Mouse (Mus musculus) intestine, embryonic 15.5 days (tissue): ENCODE measurements around the gene Snrnp35. TPM values are rescaled to one million over a fixed set of nuclear protein-coding genes. Genes with fewer than 3 reads are reported as not detected.

Experiments used
- ATAC-seq: fragments of 200-750 bp; cut with Nextera tagmentation; 2 replicates; pipeline ENCODE4 v1.8.0; 2017; ENCODE audit warnings: moderate TSS enrichment, moderate library complexity
- H3K27ac ChIP-seq: fragments of 300-500 bp; sonication (generic); 2 replicates; pipeline ENCODE4 v1.5.1; 2015; ENCODE audit warnings: mild to moderate bottlenecking, inconsistent platforms
- H3K27me3 ChIP-seq: fragments of 300-500 bp; sonication (generic); replicated peaks from 2 replicates; pipeline ENCODE4 v1.6.1; 2015; ENCODE audit warnings: inconsistent platforms
- H3K36me3 ChIP-seq: fragments of 300-500 bp; sonication (generic); 2 replicates; pipeline ENCODE4 v1.6.1; 2015; ENCODE audit warnings: inconsistent platforms
- H3K4me1 ChIP-seq: fragments of 300-500 bp; sonication (generic); replicated peaks from 2 replicates; pipeline ENCODE4 v1.6.1; 2015; ENCODE audit warnings: inconsistent platforms
- H3K4me2 ChIP-seq: fragments of 300-500 bp; sonication (generic); replicated peaks from 2 replicates; pipeline ENCODE4 v1.6.1; 2015; ENCODE audit warnings: mild to moderate bottlenecking, inconsistent platforms
- H3K4me3 ChIP-seq: fragments of 300-500 bp; sonication (generic); replicated peaks from 2 replicates; pipeline ENCODE4 v1.5.1; 2015; ENCODE audit warnings: inconsistent platforms
- H3K9ac ChIP-seq: fragments of 300-500 bp; sonication (generic); 2 replicates; pipeline ENCODE4 v1.6.1; 2015; ENCODE audit warnings: inconsistent platforms
- H3K9me3 ChIP-seq: fragments of 300-500 bp; sonication (generic); 2 replicates; pipeline ENCODE4 v1.6.1; 2016; ENCODE audit warnings: inconsistent platforms
- WGBS: fragments of 180-500 bp; shearing (Covaris S2); methylation state at CpG from one replicate; pipeline ENCODE4 v1.1.7; 2015; 5-methylcytosine and 5-hydroxymethylcytosine counted together
- polyA plus RNA-seq: library from polyadenylated mRNA; unstranded; fragments of >200 nt; fragmentation: Nextera tagmentation; extraction: Ambion mirVana; gene quantifications from 2 replicates; pipeline ENCODE4 v1.2.1, GENCODE M21; 2015

Gene Snrnp35
- polyA plus RNA-seq, 1 experiment from 2014 or later, result 21.4 TPM

- no peaks in the 10 kb centered on the region for H3K27me3 ChIP-seq
- WGBS, result 22% methylated on average over 7 of the region's 7 CpGs
- H3K4me2 ChIP-seq, result no peak overlapping the region; the same call in 1 of the 2 replicates
These were observed 49.5 kb downstream of the Snrnp35 start for GRCm38 (mm10) chr5:124532451-124532850.

GRCm38 (mm10) chr5:124535016-124535415 is 52.1 kb downstream of the Snrnp35 start:
- Histone ChIP-seq H3K36me3 (no peaks in the 10 kb centered on the region), H3K27me3 (no peaks in the 10 kb centered on the region), H3K4me1 (peaks cover 24% of the 10 kb centered on the region), H3K9ac (no peak overlapping the region), H3K27ac (no peak overlapping the region), H3K9me3 (no peaks in the 10 kb centered on the region), H3K4me3 (no peak overlapping the region), H3K4me2 (no peak overlapping the region)
- WGBS, result 62% methylated on average over 5 of the region's 5 CpGs
- ATAC-seq, result no peak

More at GRCm38 (mm10) chr5:124532451-124532850, 49.5 kb downstream of the Snrnp35 start:
- peak overlapping the region; percentile 30; the same call in 1 of the 2 replicates for H3K27ac ChIP-seq
- H3K9ac ChIP-seq, result no peak overlapping the region
- H3K36me3 ChIP-seq, result no peaks in the 10 kb centered on the region
- H3K9me3 ChIP-seq, result no peaks in the 10 kb centered on the region
- no peak overlapping the region for H3K4me3 ChIP-seq
- ATAC-seq, result no peak
- peaks cover 44% of the 10 kb centered on the region for H3K4me1 ChIP-seq

- 3% methylated on average over 17 of the region's 17 CpGs for WGBS
- Histone ChIP-seq H3K4me1 (peaks cover 14% of the 10 kb centered on the region), H3K36me3 (no peaks in the 10 kb centered on the region), H3K27me3 (no peaks in the 10 kb centered on the region), H3K9ac (peak overlapping the region; percentile 38; the same call in 1 of the 2 replicates), H3K27ac (peak overlapping the region; percentile 36), H3K9me3 (no peaks in the 10 kb centered on the region), H3K4me3 (peak overlapping the region; percentile 14), H3K4me2 (peak overlapping the region; percentile 60)
- ATAC-seq, result no peak
These were observed 53.8 kb downstream of the Snrnp35 start for GRCm38 (mm10) chr5:124536776-124537175.

DNA sequence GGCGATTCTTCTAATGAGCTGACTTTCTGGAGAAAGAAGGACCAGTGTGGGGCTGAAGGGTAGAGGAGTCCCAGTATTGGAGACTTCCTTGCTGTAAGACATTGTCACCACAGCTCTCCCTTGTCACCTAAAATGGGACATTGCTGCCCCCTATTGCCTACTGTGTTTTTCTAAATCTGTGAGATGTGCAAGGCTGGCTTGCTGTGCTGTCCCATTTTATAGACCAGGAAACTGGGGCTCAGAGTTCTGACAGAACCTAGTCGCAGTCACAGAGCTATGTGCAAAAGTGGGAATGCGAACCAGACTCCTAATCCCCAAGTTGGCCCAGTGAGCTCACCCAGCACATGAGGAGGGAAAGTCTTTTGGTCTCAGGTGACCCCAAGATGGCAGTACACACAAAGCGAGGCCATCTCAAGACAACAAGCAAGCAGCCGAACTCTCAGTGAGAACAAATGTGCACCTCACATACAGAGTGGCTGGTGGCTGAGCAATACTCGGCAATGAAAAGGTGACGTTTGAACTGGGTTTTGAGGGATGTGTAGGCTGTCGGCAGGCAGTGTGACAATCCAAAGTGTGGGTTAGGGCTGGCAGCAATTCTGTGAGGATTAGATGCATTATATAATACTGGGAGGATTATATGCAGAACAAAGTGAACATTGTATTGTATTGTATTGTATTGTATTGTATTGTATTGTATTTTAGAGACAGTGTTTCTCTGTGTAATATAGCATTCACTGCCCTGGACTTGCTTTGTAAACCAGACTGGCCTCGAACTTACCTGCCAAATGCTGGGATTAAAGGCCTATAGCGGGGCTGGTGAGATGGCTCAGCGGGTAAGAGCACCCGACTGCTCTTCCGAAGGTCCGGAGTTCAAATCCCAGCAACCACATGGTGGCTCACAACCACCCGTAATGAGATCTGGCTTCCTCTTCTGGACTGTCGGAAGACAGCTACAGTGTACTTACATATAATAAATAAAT is 56.2 kb downstream of the Snrnp35 start:
- no peak overlapping the region for H3K27ac ChIP-seq
- H3K9ac ChIP-seq, result no peak overlapping the region
- H3K9me3 ChIP-seq, result no peaks in the 10 kb centered on the region
- peaks cover 13% of the 10 kb centered on the region for H3K4me1 ChIP-seq
- ATAC-seq, result no peak
- 0 out of 2 replicates have a peak, but pooled peaks cover 4% of the 10 kb centered on the region for H3K36me3 ChIP-seq
- H3K27me3 ChIP-seq, result no peaks in the 10 kb centered on the region
- no peak overlapping the region for H3K4me2 ChIP-seq
- WGBS, result 74% methylated on average over 16 of the region's 16 CpGs
- no peak overlapping the region for H3K4me3 ChIP-seq

DNA sequence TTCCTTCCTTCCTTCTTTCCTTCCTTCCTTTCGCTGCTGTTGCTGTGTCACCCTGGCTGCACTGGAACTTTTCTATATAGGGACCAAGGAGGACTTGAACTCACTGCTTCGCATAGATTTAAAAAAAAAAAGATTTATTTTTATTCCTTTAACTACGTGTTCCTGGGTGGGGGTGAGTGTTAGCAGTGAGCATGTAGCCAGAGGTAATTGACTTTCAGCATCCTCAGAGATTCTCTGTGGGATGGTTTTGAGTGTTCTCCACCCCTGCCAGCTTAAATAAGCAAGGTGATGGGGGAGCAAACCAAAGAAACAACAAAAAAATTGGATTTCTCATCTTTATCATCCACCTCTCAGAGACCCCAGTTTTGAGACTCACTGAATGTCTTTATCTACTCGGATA is 57.0 kb downstream of the Snrnp35 start:
- Histone ChIP-seq H3K9ac (no peak overlapping the region), H3K27me3 (no peaks in the 10 kb centered on the region), H3K36me3 (peaks cover 9% of the 10 kb centered on the region), H3K4me3 (peak overlapping the region; percentile 96), H3K9me3 (no peaks in the 10 kb centered on the region), H3K4me1 (peaks cover 13% of the 10 kb centered on the region), H3K27ac (no peak overlapping the region), H3K4me2 (peak overlapping the region; percentile 52)
- ATAC-seq, result no peak
- 71% methylated on average over 4 of the region's 4 CpGs for WGBS

DNA sequence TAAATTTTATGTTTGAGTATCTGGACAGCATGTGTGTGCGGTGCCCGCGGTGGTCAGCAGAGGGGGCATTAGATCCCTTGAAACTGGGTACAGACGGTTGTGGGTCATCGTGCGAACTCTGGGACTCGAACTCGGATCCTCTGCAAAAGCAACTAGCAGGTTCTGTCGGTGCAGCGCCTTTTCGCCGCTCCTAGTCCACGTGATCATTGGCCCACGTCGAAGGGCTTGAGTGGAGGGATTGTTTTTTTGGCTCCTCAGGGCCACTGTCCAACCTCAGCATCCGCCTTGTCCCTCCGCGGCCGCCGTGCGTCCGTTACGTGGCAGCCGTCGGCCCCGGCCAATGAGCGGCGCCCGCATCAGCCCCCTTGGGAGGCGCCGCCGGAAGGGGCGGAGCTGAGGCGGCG is 57.5 kb downstream of the Snrnp35 start, which contains the start of gene Tmed2:
Gene Tmed2 (plus strand): TSS at position 313 of the 404 bp plus-strand sequence.
- Histone ChIP-seq H3K4me3 (peak within 1 kb of the TSS; percentile 96), H3K4me2 (peak within 1 kb of the TSS; percentile 64), H3K27me3 (no peaks in the 10 kb centered on the region), H3K27ac (peak within 1 kb of the TSS; percentile 90), H3K9ac (peak within 1 kb of the TSS; percentile 75), H3K36me3 (peaks cover 12% of the 10 kb centered on the region), H3K4me1 (peaks cover 13% of the 10 kb centered on the region), H3K9me3 (no peaks in the 10 kb centered on the region)
- peak; percentile 95 for ATAC-seq
- under 1% methylated on average over 35 of the region's 35 CpGs for WGBS

Other genes starting within 250 kb of the Snrnp35 start
- 3.1 and 3.8 TPM in 2 replicates for gene Pitpnm2, start 233.4 kb upstream of the Snrnp35 start, polyA plus RNA-seq
- 8.0 and 10.3 TPM in 2 replicates for gene Mphosph9, start 155.2 kb upstream of the Snrnp35 start, polyA plus RNA-seq
- gene 2810006K23Rik, start 155.0 kb upstream of the Snrnp35 start, polyA plus RNA-seq, result 13.4 and 15.5 TPM in 2 replicates
- 69.0 and 118 TPM in 2 replicates for gene Cdk2ap1, start 120.1 kb upstream of the Snrnp35 start, polyA plus RNA-seq
- gene Sbno1, start 57.1 kb upstream of the Snrnp35 start, polyA plus RNA-seq, result 78.6 and 90.3 TPM in 2 replicates
- 93.5 and 105 TPM in 2 replicates for gene Kmt5a, start 43.2 kb upstream of the Snrnp35 start, polyA plus RNA-seq
- gene Rilpl2, start 4.8 kb upstream of the Snrnp35 start, polyA plus RNA-seq, result 44.0 and 46.2 TPM in 2 replicates
- gene Rilpl1, start 48.3 kb downstream of the Snrnp35 start, polyA plus RNA-seq, result 10.3 and 11.9 TPM in 2 replicates
- 642 and 660 TPM in 2 replicates for gene Tmed2, start 57.6 kb downstream of the Snrnp35 start, polyA plus RNA-seq
- gene Ddx55, start 69.7 kb downstream of the Snrnp35 start, polyA plus RNA-seq, result 13.9 and 15.9 TPM in 2 replicates
- gene Eif2b1, start 96.0 kb downstream of the Snrnp35 start, polyA plus RNA-seq, result 85.0 and 88.3 TPM in 2 replicates
- 50.6 and 57.6 TPM in 2 replicates for gene Gtf2h3, start 96.0 kb downstream of the Snrnp35 start, polyA plus RNA-seq
- gene Atp6v0a2, start 145.4 kb downstream of the Snrnp35 start, polyA plus RNA-seq, result 57.8 and 59.3 TPM in 2 replicates
- 0.04 and 0.10 TPM in 2 replicates for gene Dnah10, start 242.0 kb downstream of the Snrnp35 start, polyA plus RNA-seq